Mouse (Mus musculus): ENCODE results near the gene Gcc2. TPM values are rescaled to one million over a fixed set of nuclear protein-coding genes. Genes with fewer than 3 reads are reported as not detected.
"Not testable (repeated sequence)": the region's sequence is repeated elsewhere in the genome, so short reads cannot be mapped to it uniquely, and the experiment has no call there.

The Gcc2 gene
- total RNA-seq, 2 experiments from 2014 or later: 26.5 to 29.2 TPM

GRCm38 (mm10) chr10:58322361-58323027 lies 67.2 kb downstream of the Gcc2 start:
- DNase-seq (ENCODE audit: low spot score in 2 of 2): no peak

GRCm38 (mm10) chr10:58323028-58323991 lies 68.0 kb downstream of the Gcc2 start, which contains the start of gene Lims1:
TSS of gene Lims1 (plus strand) at chr10:58323466.
- peak; percentile 98 for DNase-seq (ENCODE audit: low spot score in 2 of 2)

- DNase-seq (ENCODE audit: low spot score in 2 of 2): no peak
Measured at GRCm38 (mm10) chr10:58326271-58326670, 71.0 kb downstream of the Gcc2 start.

- DNase-seq (ENCODE audit: low spot score in 2 of 2): not testable (repeated sequence)
Measured at GRCm38 (mm10) chr10:58327836-58328235, 72.5 kb downstream of the Gcc2 start.

GRCm38 (mm10) chr10:58328517-58329108 lies 73.3 kb downstream of the Gcc2 start:
- no peak for DNase-seq (ENCODE audit: low spot score in 2 of 2)

GRCm38 (mm10) chr10:58330635-58331034 lies 75.3 kb downstream of the Gcc2 start:
- DNase-seq (ENCODE audit: low spot score in 2 of 2): no peak

GRCm38 (mm10) chr10:58331741-58332140 lies 76.4 kb downstream of the Gcc2 start:
- DNase-seq (ENCODE audit: low spot score in 2 of 2): no peak

- peak in 1 of 2 experiments; percentile 18 for DNase-seq (ENCODE audit: low spot score in 2 of 2)
Measured at GRCm38 (mm10) chr10:58333414-58333813, 78.1 kb downstream of the Gcc2 start.

- DNase-seq (ENCODE audit: low spot score in 2 of 2): no peak
Measured at GRCm38 (mm10) chr10:58336156-58336555, 80.9 kb downstream of the Gcc2 start.

- not testable (repeated sequence) for DNase-seq (ENCODE audit: low spot score in 2 of 2)
Measured at GRCm38 (mm10) chr10:58337091-58337490, 81.8 kb downstream of the Gcc2 start.

GRCm38 (mm10) chr10:58338590-58338989 lies 83.3 kb downstream of the Gcc2 start:
- DNase-seq (ENCODE audit: low spot score in 2 of 2): no peak

GRCm38 (mm10) chr10:58341685-58342084 lies 86.4 kb downstream of the Gcc2 start:
- DNase-seq (ENCODE audit: low spot score in 2 of 2): no peak

GRCm38 (mm10) chr10:58342199-58342598 lies 86.9 kb downstream of the Gcc2 start:
- DNase-seq (ENCODE audit: low spot score in 2 of 2): no peak

GRCm38 (mm10) chr10:58343552-58343951 lies 88.3 kb downstream of the Gcc2 start:
- no peak for DNase-seq (ENCODE audit: low spot score in 2 of 2)

- DNase-seq (ENCODE audit: low spot score in 2 of 2): no peak
Measured at GRCm38 (mm10) chr10:58350600-58350999, 95.3 kb downstream of the Gcc2 start.

GRCm38 (mm10) chr10:58351670-58352069 lies 96.4 kb downstream of the Gcc2 start:
- no peak for DNase-seq (ENCODE audit: low spot score in 2 of 2)

GRCm38 (mm10) chr10:58352364-58352763 lies 97.1 kb downstream of the Gcc2 start:
- DNase-seq (ENCODE audit: low spot score in 2 of 2): no peak

GRCm38 (mm10) chr10:58354561-58354960 lies 99.3 kb downstream of the Gcc2 start:
- no peak for DNase-seq (ENCODE audit: low spot score in 2 of 2)
